Mouse (Mus musculus): ENCODE results near the gene Qdpr.

The Qdpr gene

DNA sequence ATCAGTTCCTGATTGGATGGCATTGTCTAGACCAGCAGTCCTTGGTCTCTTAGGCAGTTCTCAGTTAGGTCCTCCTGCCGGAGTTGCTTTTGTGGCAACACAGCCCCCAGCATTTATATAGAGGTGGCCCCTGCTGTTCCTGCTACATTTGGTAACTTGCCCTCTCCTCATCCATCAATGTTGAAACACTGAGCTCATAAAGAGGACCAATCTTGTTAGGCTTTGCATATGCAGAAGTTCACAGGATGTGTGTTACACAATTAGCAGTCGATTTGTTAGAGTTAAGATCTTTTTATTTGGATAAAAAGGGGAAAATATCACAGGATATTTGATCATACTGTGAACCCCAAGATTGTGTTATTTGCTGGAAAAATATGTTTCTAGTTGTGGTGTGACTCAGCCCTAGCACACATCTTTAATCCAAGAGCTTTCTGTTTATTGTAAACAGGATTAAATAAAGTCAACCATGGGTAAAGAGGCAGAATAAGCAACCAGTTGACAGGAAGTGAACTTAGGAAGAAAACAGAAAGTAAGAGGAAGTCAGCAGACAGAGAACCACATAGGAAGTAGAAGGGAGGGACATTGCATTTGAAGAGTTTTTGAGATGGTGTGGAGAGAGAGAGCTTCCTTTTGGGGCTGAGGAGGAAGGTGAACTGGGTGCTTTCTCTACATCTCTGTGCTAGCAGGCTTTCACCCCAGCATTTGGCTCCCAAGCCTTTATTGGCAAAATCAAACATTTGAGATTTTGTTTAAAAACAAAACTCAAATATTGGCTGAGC is 65.8 kb downstream of the Qdpr start:
- no peak for DNase-seq (ENCODE audit: low read depth, low spot score)

Measured in 3T3-L1 (cell line).